Mouse (Mus musculus) kidney, adult 8-10 months (tissue): ENCODE measurements around the gene Ythdf2.

Experiments
- DNase-seq, 2 experiments: peaks; one replicate each; pipeline ENCODE4 v3.0.0; 2022

Ythdf2 gene

GRCm38 (mm10) chr4:132144080-132144841, 67.8 kb downstream of the Ythdf2 start, which contains the start of gene Oprd1:
Gene Oprd1 (minus strand): TSS chr4:132144486.
- no peak for DNase-seq

DNA sequence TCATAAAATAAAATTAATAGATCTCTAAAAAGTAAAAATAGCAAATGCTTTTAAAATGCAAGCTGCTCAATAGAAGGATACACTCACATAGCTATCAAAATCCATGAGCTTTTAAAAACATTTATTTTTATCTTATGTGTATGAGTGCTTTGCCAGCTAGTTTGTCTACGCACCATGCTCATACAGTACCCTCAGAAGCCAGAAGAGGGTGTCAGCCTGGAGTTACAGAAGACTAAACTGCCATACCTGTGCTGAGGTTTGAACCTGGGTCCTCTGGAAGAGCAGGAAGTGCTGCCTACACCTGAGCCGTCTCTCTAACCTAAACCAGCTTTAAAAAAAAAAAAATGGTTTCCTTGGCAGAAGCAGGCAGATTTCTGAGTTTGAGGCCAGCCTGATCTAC, 73.5 kb downstream of the Ythdf2 start:
- DNase-seq, result no peak

DNA sequence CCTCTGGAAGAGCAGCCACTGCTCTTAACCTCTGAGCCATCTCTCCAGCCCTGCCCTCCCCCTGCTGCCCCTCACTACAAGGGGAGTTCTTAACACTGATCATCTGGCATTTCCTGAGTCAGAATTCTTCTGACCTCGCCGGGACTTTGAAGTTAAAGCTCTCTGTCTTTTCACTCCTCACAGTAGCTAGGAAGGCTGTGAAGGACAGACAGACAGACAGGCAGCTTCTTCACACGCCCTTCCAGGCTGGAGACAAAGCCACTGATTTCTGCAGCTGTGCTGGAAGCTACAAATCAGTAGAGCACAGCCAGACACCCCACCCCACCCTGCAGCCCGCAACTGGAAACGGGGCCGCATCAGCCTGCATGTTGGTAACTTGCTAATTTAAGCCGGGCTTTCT, 75.1 kb downstream of the Ythdf2 start:
- no peak for DNase-seq
